Mouse (Mus musculus): ENCODE measurements around the gene Plagl2.

Gene Plagl2

DNA sequence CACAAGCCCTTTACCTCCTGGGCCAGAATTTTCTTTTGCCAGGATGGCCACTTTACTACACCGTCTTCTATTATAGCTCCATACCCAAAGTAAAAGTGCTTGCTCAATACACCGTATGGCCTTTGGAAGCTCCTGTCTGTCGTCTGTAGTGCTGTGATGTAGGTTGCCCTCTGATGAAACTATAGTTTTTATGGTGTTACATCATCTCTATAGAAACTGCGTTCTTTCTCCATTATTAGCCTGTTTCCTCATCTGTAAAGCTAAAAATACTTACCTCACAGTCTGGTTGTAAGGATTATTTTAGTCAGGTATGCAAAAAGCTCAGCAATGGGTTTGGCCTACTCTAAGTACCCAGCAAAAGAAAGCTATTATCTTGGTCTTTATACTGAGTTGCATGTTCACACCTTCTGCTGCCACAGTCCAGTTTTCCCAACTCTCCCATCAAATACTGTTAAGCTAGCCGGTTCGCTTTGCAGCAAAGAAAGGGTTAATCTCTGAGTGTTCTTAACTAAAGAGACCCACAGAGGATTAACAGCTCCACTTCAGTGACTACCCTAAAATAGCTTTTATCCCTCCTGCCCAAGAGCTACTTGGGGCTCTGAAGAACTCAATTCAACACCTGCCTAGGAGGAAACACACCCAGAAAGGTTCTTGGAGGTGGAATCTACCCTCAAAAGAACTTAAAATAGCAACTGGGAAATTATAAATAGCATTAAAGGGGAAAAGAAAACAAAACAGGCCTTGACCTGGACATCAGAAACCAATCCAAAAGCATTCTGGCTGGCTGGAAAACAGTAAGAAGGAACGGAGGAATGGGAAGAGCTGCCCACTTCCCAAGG lies 2.0 kb downstream of the Plagl2 start:
- no peak for DNase-seq (ENCODE audit: low read depth)

DNA sequence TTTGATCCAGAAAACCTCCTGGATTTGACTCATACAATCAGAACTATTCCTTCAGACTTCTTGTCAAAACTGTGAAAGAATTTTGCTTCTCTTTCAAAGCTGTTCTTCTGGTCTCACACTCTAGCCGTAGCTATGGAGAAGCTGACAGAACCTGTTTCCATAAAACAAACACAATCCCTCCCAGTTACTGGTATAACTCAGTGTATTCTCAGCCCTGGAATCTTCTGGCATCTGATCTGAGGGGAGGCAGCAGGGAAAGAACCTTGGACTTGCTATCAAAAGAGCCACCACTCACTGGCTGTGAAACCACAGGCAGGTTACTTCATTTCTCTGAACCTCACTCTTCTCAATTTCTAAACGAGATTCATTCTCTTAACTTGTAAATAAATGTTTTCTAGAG lies 2.8 kb downstream of the Plagl2 start:
- no peak for DNase-seq (ENCODE audit: low read depth)

DNA sequence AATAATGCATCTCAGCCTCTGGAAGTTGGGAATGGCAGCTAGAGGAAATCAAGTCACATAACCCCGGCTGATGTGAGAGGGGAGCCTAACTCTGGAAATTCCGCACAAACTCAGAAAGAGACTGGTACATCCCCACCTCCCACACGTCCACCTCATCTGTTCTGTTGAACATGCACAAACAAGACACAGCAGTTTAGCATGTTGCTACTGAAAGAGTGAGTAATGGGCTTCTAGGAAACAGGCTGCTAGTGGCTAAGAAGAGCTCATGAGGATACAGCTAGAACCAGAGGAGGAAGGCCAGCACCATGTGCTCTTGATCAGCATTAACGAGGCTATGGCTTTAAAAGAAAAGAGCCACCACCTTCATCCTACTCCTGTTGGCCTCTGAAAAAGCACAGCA lies 3.3 kb downstream of the Plagl2 start:
- DNase-seq (ENCODE audit: low read depth) = no peak

DNA sequence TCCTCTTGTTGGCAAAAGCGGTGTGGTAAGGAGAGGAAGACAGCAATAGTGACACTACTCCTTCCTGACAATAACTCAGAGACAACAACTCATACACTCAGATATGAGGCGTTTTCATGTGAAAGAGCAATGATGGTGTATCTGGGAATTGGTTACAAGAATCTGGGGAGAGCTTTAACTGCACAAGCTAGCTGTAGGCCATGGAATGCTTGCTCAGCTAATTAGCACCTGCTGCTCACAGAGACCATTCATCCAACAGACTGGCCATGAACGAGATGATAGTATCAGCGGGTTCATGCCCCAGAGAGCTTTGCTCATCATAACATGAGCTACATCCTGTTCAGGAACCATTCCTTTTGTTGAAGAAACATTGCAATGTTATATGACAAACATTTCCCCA lies 4.0 kb downstream of the Plagl2 start:
- no peak for DNase-seq (ENCODE audit: low read depth)

DNA sequence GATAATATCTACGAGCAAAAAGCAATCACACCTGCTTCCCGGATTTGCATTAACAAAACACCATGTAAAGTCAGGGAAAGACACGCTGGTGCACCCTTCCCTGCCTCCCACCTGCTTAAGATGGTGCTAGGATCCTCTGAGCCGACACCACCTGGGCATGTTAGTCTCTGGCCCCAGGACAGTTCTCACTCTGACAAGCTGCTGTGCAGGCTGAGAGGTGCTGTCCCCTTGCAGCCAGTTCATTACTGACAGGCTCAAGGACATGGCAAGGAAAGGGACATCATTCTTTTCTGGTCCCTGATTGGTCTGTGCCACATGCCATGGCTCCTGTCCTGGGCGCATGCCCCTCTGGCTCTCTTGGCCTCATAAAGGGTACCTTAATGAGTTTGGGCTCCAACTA lies 12.7 kb downstream of the Plagl2 start:
- no peak for DNase-seq (ENCODE audit: low read depth)

DNA sequence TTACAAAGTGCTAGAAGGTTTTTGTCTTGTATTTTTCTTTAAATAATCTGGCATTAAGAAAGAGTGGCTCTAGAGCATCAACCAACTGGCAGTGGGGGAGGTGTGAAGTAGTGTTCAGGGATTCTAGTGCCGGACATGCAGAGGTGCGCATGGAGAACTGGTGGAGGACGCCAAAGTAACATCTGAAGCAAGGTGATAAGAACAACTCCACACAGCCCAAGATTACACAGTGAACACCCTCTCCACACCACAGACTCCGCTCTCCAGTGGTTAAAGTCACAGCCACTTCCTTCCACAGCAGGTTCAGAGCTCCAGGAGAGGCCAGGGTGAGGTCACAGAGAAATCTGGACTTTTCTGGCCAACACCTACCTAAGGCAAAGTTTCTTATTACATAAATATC lies 13.3 kb downstream of the Plagl2 start:
- DNase-seq (ENCODE audit: low read depth) = no peak

DNA sequence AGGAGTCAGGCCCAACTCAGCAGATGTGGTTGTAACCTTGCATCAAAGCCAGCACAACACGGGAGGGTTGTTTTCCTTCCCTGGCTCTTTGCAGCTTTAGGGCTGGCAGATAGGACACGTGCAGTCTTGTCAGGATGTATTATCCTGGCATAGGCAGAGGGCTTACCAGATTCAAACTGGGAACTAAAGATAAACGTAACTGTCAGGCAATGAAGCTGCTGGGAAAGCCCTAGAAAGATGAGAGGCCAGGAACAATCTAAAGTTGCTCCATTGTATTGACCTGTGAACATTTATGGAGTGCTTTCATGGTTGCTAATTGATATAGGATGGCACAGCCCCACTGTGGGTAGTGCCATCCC lies 15.7 kb downstream of the Plagl2 start:
- DNase-seq (ENCODE audit: low read depth) = no peak

DNA sequence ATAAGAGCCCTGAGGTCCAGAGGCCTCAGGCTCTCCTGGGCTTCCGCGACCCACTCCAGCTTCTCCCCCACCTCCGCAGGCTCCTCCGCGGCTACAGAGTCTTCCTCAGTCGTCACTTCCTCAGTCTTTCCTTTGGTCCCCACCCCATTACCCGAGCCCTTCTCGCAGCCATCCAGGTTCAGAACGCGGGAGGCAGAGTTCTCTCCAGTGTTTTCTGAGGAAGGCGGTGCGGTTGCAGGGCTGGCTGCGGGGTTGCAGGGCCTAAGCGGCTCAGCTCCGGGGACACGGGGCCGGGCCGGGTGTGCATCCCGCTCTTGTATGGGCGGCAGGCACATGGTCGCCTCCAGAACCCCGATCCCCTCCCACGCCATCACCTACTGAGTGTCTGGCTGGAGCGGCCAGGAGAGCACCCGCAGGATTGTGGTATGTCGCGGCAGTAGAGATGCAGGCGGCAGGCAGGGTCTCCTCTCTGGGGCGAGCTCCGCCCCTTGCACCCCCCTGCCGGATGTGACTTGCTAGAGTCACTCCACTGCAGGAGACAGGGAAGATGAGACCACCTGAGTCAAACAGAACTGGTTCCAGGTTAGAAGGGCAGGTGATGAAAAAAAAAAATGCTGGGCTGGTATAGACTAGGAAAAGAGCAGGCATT lies 16.2 kb downstream of the Plagl2 start, which contains the start of gene Tspyl3:
Gene Tspyl3, minus strand, starts transcription at position 496 of the 649 bp plus-strand sequence.
- no peak for DNase-seq (ENCODE audit: low read depth)

DNA sequence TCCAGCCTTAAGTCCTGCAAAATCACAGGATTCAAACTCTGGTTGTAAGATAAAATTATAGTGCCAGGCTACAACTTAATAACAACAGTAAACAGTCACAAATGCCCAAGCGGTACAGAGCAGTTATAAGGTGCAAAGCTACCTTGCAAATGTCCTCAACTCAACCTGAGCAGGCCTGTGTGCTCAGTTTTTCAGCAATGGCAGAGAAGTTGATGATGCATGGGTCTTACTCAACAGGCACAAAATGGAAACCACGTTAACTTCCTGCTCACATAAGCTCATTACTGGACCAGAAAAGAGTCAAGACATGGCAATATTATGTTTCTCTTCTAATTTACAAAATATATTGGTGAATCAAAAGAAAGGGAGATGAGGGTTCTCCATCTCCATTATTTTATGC lies 18.7 kb downstream of the Plagl2 start:
- no peak for DNase-seq (ENCODE audit: low read depth)

DNA sequence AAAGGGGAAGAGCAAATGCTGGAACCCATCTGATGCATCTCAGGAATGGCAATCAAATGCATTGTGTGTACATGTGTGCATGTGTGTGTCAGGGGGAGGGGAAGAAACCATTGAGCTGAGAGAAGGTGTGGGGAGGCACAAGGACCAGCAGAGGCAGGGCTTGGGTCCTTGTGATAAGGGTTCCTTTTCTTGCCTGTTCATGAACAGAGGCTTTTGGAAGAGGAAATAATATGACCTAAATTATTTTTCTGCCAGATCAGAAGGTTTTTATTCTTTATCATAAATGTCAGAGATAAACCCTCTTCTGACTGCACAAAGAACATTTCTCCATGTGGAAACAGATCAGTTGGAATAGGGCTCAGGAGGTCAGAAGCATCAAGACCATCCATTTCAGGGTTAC lies 19.1 kb downstream of the Plagl2 start:
- no peak for DNase-seq (ENCODE audit: low read depth)

DNA sequence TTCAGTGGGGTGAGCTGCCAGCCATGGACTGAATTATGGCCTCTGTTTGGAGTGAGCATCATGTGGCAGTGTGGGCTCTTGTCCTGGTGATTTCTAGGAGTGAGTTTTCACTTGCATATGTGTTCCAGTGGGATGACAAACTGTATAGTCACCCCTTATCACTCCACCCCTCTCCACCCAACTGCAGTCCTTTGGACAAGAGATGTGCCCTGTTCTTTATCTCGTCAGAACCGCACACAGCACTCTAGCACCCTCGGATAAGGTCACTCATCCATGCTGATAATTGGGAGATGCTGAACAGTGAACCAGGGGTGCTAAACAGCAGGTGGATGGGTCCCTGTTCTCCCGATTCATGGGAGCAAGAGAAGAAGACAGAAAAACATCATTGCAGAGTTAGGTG lies 19.6 kb downstream of the Plagl2 start:
- no peak for DNase-seq (ENCODE audit: low read depth)

DNA sequence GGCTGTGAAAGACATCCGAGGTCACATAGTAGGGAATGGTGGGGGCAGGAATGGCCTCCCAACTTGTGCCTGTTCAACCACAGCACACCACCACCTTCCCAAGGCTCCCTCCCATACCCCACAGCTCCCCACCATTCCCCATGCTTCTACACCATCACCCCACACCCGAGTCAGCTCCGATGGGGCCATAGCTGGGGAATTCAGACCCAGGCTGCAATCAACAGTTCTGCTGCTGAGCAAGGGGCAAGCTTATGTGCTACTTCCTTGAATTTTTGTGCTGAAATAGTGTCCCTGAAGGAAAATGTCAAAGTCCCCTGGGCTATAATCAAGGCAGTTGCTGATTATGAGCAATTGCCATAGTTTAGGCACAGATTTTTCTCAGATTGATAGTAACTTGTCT lies 22.7 kb downstream of the Plagl2 start:
- DNase-seq (ENCODE audit: low read depth) = no peak

DNA sequence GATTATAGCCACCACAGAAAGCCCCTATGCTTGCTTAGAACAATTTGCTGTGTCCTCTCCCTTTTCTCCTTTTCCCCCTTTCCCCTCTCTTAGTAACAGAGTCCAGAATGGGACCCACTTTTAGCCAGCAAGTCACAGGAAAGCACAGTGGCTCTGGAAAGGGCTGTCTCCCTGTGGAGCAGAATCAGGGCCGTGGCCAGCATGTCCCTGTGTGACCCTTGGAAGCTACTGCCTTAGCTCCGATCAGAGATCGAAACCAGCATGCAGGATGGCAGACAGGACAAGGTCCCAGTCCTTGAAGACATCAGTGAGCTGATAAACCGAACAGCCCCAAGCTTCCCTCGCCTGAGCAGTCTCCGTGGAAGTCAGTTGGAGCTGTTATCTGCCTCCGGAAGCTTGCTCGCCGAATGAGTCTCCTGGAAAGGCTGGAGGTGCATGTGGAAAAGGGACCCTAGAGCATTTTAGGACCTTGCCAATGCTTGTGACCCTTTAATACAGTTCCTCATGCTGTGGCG lies 23.3 kb downstream of the Plagl2 start:
- no peak for DNase-seq (ENCODE audit: low read depth)

DNA sequence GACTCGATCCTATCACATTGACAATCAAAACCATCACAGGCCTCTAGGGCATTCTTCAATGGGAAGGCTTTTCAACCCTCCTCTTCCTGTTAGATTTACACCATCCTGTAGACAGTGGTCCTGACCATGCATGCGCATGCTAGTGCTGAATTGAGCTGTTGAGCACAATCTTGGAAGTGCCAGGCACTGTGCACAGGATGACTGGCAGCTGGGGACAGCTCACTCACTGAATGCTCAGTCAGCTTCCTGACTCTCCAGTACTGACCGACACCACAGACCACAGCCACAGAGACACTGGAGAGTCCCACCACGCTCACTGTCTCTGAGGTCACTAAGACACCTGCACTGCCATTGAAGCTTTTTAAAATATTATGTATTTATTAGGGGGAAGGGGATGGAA lies 25.8 kb downstream of the Plagl2 start:
- DNase-seq (ENCODE audit: low read depth) = no peak

DNA sequence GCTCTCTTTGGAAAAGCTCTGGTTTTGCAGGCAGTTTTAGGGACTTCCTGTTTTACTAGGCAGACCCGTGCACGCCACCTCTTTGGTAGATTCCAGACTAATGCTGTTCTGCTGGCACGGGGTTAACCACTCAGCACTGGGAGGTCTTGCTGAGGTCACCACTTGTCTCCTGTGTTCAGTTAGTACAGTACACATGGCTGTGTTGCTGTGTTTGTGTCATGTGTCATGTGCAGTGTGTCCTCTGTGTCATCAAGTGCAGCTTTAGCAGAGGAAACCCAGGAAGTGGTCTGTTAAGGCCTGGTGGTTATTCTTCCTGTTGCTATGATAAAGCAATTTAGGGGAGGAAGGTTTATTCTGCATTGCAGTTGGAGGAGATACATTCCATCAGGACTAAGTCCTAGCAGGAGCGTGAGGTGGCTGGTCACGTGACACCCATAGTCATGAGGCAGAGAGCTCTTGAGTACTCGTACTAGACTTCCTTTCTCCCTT lies 26.4 kb downstream of the Plagl2 start:
- DNase-seq (ENCODE audit: low read depth) = no peak

DNA sequence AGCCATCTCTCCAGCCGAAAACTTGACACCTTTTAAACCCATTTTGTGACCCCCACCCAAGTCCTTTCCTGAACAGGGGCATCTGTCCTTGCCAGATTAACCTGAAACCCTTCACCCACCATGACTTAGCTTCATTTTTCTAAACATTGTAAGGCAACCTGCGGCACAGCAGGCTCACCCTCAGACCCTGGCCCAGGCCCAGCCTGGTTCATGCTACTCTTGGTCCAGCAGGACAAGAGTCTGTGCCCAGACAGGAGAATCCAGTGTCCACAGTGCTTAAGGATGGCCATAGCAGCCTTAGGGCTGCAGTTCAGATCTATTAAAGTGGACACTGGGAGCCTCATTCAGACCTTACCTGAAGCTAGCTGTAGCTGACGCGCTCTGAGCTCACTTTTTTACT lies 27.9 kb downstream of the Plagl2 start:
- no peak for DNase-seq (ENCODE audit: low read depth)

DNA sequence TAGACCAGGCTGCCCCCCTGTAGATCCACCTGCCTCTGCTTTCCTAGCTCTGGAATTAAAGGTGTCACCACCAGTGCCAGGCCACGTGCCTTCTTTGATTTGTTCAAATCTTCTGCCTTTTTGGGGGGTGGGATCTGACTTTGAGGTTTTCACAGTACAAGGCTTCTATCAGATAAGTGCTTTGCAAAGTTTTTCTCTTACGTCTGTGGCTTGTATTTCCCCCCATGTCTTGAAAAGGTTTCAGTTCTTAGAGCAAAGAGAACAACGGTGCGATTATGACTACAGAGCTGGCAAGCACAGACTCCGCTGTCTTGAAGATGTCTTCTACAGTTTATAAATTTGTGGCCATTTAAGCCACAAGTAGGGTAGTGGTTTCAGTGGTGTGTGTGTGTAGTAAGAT lies 29.8 kb downstream of the Plagl2 start:
- no peak for DNase-seq (ENCODE audit: low read depth)

DNA sequence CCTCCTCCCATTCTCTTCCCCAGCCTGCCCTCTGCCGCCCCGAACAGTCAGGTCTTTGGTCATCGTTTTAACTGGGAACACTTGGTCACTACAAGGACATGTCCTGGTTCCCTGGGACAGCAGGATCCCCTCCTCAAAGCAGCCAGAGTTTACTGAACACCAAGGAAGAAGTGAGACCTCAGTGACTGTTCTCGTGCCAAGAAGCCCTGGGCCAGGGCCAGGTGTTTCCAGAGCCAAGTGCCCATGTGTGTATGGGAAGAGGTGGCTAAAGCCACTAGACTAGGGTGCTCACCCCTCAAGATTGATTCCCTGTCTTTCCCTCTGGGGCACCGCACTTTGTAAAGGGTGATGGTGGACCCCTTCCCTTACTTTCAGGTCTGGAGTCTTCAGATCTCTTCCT lies 31.9 kb downstream of the Plagl2 start:
- no peak for DNase-seq (ENCODE audit: low read depth)

DNA sequence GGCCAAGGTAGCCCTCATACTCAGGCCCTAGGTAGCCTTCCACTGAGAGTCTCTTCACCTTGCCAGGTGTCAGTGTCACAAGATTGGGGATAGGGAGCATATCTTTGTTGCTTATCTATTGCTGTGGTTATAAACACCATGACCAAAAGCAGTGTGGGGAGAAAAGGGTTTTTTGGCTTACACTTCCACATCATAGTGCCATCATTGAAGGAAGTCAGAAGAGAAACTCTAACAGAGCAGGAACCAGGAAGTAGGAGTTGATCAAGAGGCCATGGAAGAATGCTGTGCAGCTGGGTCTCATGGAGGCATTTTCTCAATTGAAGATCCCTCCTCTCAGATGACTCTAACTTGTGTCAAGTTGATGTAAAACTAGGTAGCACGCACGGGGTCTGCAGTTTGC lies 33.1 kb downstream of the Plagl2 start:
- DNase-seq (ENCODE audit: low read depth) = no peak

DNA sequence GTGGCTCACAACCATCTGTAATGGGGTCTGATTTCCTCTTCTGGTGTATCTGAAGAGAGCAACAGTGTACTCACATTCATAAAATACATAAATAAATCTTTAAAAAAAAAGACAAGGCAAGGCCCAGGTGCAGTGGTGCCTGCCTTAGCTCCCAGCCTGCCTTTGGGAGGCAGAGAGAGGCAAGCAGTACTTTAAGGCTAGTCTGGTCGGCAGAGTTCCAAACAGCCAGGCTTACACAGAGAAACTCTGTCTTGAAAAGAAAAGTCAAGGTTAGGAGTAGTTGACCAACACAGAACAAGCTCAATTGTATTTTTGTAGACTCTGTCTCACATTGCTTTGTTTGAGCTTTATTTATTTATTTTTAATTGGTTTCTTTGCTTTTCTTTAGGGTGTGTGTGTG lies 38.5 kb downstream of the Plagl2 start:
- DNase-seq (ENCODE audit: low read depth) = no peak

DNA sequence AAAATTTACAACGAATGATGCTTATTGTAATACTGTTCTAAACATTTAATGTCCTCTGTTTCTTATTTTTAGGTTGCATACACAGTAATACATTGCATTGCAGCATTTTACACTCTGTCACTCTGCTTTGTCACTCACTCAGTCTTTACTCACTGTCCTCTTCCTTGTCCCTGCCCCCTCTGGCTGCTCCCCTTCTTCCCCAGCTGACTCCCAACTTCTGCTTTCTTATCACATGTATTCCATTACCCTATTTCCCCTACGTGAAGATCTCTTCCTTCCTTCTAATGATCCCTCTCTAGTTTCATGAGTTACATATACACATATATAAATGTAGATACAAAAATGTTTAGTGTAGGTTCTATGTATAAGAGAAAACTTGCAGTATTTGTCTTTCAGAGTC lies 42.1 kb downstream of the Plagl2 start:
- DNase-seq (ENCODE audit: low read depth) = no peak

DNA sequence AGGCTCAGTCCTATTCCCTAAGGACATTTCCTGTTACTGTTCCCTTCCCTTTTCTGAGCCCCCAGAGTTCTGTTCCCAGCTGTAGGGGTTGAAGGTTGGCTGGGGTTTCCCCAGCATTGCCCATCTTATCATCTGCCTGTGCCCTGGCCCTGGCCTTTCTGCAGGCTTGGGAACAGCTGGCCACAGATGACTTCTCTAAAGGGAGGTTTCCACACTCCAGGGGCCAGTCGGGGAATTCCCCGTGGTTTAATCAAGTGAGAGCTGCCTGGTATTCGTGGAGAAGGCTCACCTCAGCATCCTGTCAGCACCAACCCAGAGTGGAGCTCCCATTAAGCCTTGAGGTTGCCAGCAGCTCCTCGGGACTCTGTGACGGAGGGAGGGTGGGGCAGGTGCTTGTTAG lies 42.7 kb downstream of the Plagl2 start:
- DNase-seq (ENCODE audit: low read depth) = no peak

DNA sequence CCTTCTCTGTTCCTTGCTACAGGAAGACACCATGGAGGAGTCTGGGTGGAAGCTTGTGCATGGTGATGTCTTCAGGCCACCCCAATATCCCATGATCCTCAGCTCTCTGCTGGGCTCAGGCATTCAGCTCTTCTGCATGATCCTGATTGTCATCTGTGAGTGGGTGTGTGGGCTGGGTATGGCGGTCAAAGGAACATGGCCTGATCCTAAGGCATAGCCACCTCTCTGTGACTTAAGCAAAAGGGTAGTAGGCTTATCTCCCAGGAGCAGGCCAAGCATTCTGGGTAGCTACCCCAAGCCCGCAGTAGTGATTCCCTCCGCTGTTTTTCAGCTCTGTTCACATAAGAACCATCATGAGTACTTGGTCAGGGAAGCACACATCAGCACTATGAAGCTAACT lies 47.0 kb downstream of the Plagl2 start:
- DNase-seq (ENCODE audit: low read depth) = no peak

DNA sequence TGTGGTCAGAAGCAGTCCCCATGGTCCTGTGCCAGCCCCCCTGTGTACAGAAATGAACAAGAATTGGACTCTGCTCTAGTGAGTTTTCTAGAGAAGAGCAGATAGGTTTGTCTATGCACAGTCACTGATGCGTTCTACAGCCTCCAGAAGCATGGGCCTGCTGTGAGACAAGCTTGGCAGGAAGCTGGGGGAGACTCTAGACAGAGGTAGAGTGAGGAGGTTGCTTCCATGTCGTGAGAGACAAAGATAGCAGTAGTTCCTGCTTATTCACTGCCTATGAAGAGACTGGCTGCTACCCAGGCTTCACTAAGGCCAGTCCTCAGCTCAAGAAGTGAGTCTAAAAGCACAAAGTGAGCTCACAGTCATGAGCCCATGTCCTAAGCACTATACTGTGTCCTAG lies 50.0 kb downstream of the Plagl2 start:
- DNase-seq (ENCODE audit: low read depth) = no peak

Measured in c-Kit-positive CD71-negative TER-119-negative erythroid progenitor cells, embryonic 14.5 days (primary cell).